13 mouse cellular contexts compared by ENCODE assay signal in the genomic region with DNA sequence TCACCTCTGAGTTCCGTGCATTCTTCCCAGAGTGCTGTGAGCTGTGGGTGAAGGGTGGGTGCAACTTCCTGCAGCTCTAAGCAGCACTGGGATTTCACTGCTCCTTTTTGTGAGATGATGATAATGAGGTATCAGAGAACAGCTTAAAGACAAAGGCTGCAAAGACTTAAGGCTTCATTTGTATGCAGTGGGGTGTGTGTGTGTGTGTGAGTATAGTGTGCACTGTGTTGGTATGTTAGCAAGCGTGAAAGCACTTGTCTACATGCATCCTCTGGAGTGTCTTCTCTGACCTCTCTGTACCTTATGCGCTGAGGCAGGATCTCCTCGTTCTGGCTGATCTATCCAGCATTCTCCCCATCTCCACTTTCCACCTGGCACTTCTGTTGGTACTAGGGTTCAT.
A peak's percentile ranks its signal among the peaks of the same experiment; 100 is the strongest.
DNase-seq lines count a peak whose midpoint lies in the region; ATAC-seq and TF ChIP-seq lines count a peak whose summit lies in the region.
"Had no signal": no experiment of that assay in that cellular context is flagged by ENCODE, and none has a peak within 500 bp of the region (broad histone marks: within the 10 kb centered on the region; RNA-seq: fewer than 3 reads in every experiment).

No protein-coding gene starts in this region.

- peak; percentile 27; the same call in 1 of the 2 replicates for ATAC-seq in hindbrain, embryonic 16.5 days
- no peak for ATAC-seq in hindbrain, embryonic 13.5 days (ENCODE audit: low FRiP score)
- 0 out of 2 replicates have a peak, but pooled peaks have one; percentile 32 for ATAC-seq in embryonic facial prominence, embryonic 13.5 days (ENCODE audit: insufficient number of reproducible peaks, insufficient read depth, low FRiP score, low TSS enrichment, low read depth)
- ATAC-seq in forebrain, embryonic 16.5 days: peak; percentile 31; the same call in 1 of the 2 replicates
- 0 out of 2 replicates have a peak, but pooled peaks have one; percentile 39 for ATAC-seq in midbrain, embryonic 16.5 days

- intact Hi-C loops in left cerebral cortex, adult 2 months (cut with DNase I): loop anchor here (10.0 kb wide), 1 partner anchor 241 kb away; no protein-coding TSS in a partner anchor

- no peak overlapping the region for H3K4me3 ChIP-seq in hindbrain, embryonic 16.5 days (ENCODE audit: low read length)
- H3K4me3 ChIP-seq in hindbrain, embryonic 13.5 days: no peak overlapping the region
- H3K4me3 ChIP-seq in embryonic facial prominence, embryonic 13.5 days: no peak overlapping the region
- H3K4me3 ChIP-seq in forebrain, embryonic 16.5 days (replicated peaks; ENCODE audit: low read length): no peak overlapping the region
- no peak overlapping the region for H3K4me3 ChIP-seq in midbrain, embryonic 16.5 days (ENCODE audit: low read depth, low read length)
- no peak overlapping the region for H3K4me3 ChIP-seq in left cerebral cortex, adult 2 months

- H3K9ac ChIP-seq in hindbrain, embryonic 16.5 days (ENCODE audit: low read depth, low read length): no peak overlapping the region
- H3K9ac ChIP-seq in hindbrain, embryonic 13.5 days: no peak overlapping the region
- no peak overlapping the region for H3K9ac ChIP-seq in embryonic facial prominence, embryonic 13.5 days
- H3K9ac ChIP-seq in forebrain, embryonic 16.5 days (replicated peaks; ENCODE audit: low read depth, low read length): no peak overlapping the region
- 0 out of 2 replicates have a peak overlapping the region, but pooled peaks have one; percentile 1 for H3K9ac ChIP-seq in midbrain, embryonic 16.5 days (ENCODE audit: low read depth, low read length)

- DNase-seq in left cerebral cortex, adult 2 months (ENCODE audit: extremely low spot score in 1 of 2, low spot score in 2 of 2): no peak
- DNase-seq in layer of hippocampus, adult 11-12 months (ENCODE audit: low spot score): no peak
- DNase-seq: adrenal gland, adult 8-10 months; gastrocnemius, postnatal 14 days; left cerebral cortex, postnatal 4 days; retina, postnatal 1 day; thymus, postnatal 36 days had no signal

- H3K27ac ChIP-seq in hindbrain, embryonic 16.5 days (ENCODE audit: low read depth, low read length): no peak overlapping the region
- no peak overlapping the region for H3K27ac ChIP-seq in hindbrain, embryonic 13.5 days
- H3K27ac ChIP-seq in embryonic facial prominence, embryonic 13.5 days: peak overlapping the region; percentile 87
- H3K27ac ChIP-seq in forebrain, embryonic 16.5 days (ENCODE audit: low read length): no peak overlapping the region
- H3K27ac ChIP-seq in midbrain, embryonic 16.5 days (ENCODE audit: low read length): no peak overlapping the region
- no peak overlapping the region for H3K27ac ChIP-seq in left cerebral cortex, adult 2 months

- peaks cover 3% of the 10 kb centered on the region; the same call in 1 of the 2 replicates for H3K4me1 ChIP-seq in hindbrain, embryonic 16.5 days (ENCODE audit: control insufficient read depth, insufficient read depth, low read depth, low read length)
- H3K4me1 ChIP-seq in hindbrain, embryonic 13.5 days (replicated peaks): peaks cover 16% of the 10 kb centered on the region
- peaks cover 41% of the 10 kb centered on the region for H3K4me1 ChIP-seq in embryonic facial prominence, embryonic 13.5 days
- H3K4me1 ChIP-seq in forebrain, embryonic 16.5 days (replicated peaks; ENCODE audit: control insufficient read depth, insufficient read depth, low read length): peaks cover 7% of the 10 kb centered on the region; the same call in 1 of the 2 replicates
- H3K4me1 ChIP-seq in midbrain, embryonic 16.5 days (ENCODE audit: control insufficient read depth, insufficient read depth, low read length): peaks cover 6% of the 10 kb centered on the region

- no peaks in the 10 kb centered on the region for H3K9me3 ChIP-seq in hindbrain, embryonic 16.5 days (ENCODE audit: control insufficient read depth, low read length)
- no peaks in the 10 kb centered on the region for H3K9me3 ChIP-seq in hindbrain, embryonic 13.5 days
- H3K9me3 ChIP-seq in embryonic facial prominence, embryonic 13.5 days: no peaks in the 10 kb centered on the region
- no peaks in the 10 kb centered on the region for H3K9me3 ChIP-seq in forebrain, embryonic 16.5 days (ENCODE audit: control insufficient read depth, low read length)
- H3K9me3 ChIP-seq in midbrain, embryonic 16.5 days (replicated peaks; ENCODE audit: control insufficient read depth, low read length, poor library complexity, severe bottlenecking): no peaks in the 10 kb centered on the region

- no peaks in the 10 kb centered on the region for H3K27me3 ChIP-seq in hindbrain, embryonic 16.5 days (replicated peaks; ENCODE audit: control insufficient read depth, insufficient read depth, low read length)
- no peaks in the 10 kb centered on the region for H3K27me3 ChIP-seq in hindbrain, embryonic 13.5 days
- no peaks in the 10 kb centered on the region for H3K27me3 ChIP-seq in embryonic facial prominence, embryonic 13.5 days
- H3K27me3 ChIP-seq in forebrain, embryonic 16.5 days (replicated peaks; ENCODE audit: control insufficient read depth, insufficient read depth, low read length): no peaks in the 10 kb centered on the region
- no peaks in the 10 kb centered on the region for H3K27me3 ChIP-seq in midbrain, embryonic 16.5 days (ENCODE audit: control insufficient read depth, insufficient read depth, low read depth, low read length)
- H3K27me3 ChIP-seq: Patski had no signal

- H3K4me2 ChIP-seq in hindbrain, embryonic 16.5 days (ENCODE audit: low read length): no peak overlapping the region
- no peak overlapping the region for H3K4me2 ChIP-seq in hindbrain, embryonic 13.5 days
- no peak overlapping the region for H3K4me2 ChIP-seq in embryonic facial prominence, embryonic 13.5 days
- H3K4me2 ChIP-seq in forebrain, embryonic 16.5 days (ENCODE audit: low read length): no peak overlapping the region
- H3K4me2 ChIP-seq in midbrain, embryonic 16.5 days (ENCODE audit: low read length): no peak overlapping the region

- WGBS in hindbrain, embryonic 16.5 days: 52% methylated on average over 4 of the region's 4 CpGs
- WGBS in hindbrain, embryonic 13.5 days: 53% methylated on average over 4 of the region's 4 CpGs
- WGBS in embryonic facial prominence, embryonic 13.5 days: 80% methylated on average over 4 of the region's 4 CpGs
- 40% methylated on average over 4 of the region's 4 CpGs for WGBS in forebrain, embryonic 16.5 days
- WGBS in midbrain, embryonic 16.5 days: 44% methylated on average over 4 of the region's 4 CpGs

- H3K36me3 ChIP-seq in hindbrain, embryonic 16.5 days (ENCODE audit: control insufficient read depth, insufficient read depth, low read length): no peaks in the 10 kb centered on the region
- no peaks in the 10 kb centered on the region; the same call in 1 of the 2 replicates for H3K36me3 ChIP-seq in hindbrain, embryonic 13.5 days
- no peaks in the 10 kb centered on the region; the same call in 1 of the 2 replicates for H3K36me3 ChIP-seq in embryonic facial prominence, embryonic 13.5 days
- no peaks in the 10 kb centered on the region for H3K36me3 ChIP-seq in forebrain, embryonic 16.5 days (ENCODE audit: control insufficient read depth, insufficient read depth)
- no peaks in the 10 kb centered on the region for H3K36me3 ChIP-seq in midbrain, embryonic 16.5 days (ENCODE audit: control insufficient read depth, insufficient read depth, low read length)

- TF ChIP-seq CTCF in left cerebral cortex, adult 2 months (IDR thresholded peaks at IDR 0.05): no peak
